Mouse (Mus musculus): ENCODE data around the gene Ccdc113.

GRCm38 (mm10) chr8:95573146-95573545, 39.3 kb downstream of the Ccdc113 start:
- TF ChIP-seq POLR2A (IDR thresholded peaks at IDR 0.05; ENCODE audit: low read depth, low read length) (no peak), CTCF (IDR thresholded peaks at IDR 0.05; ENCODE audit: borderline replicate concordance, insufficient read depth, low read length) (no peak)

Measured in embryonic fibroblast, embryonic 13.5 days (primary cell).